Mouse (Mus musculus) thymus, adult 2 months (tissue): ENCODE results near the gene Gif.

Experiments used
- CTCF ChIP-seq: fragments of 200-500 bp; IDR thresholded peaks from 2 replicates; pipeline ENCODE4 v1.5.1; 2012; ENCODE audit warnings: mild to moderate bottlenecking, control low read depth, low read length, moderate library complexity, borderline replicate concordance; ENCODE audit not compliant: control insufficient read depth, poor library complexity, insufficient read depth; ENCODE audit errors: extremely low read depth
- POLR2A ChIP-seq: fragments of 200-500 bp; IDR thresholded peaks from 2 replicates; pipeline ENCODE4 v1.6.1; 2012; ENCODE audit warnings: mild to moderate bottlenecking, low read length, control low read depth, moderate library complexity; ENCODE audit not compliant: control insufficient read depth, poor library complexity, insufficient read depth; ENCODE audit errors: extremely low read depth

DNA sequence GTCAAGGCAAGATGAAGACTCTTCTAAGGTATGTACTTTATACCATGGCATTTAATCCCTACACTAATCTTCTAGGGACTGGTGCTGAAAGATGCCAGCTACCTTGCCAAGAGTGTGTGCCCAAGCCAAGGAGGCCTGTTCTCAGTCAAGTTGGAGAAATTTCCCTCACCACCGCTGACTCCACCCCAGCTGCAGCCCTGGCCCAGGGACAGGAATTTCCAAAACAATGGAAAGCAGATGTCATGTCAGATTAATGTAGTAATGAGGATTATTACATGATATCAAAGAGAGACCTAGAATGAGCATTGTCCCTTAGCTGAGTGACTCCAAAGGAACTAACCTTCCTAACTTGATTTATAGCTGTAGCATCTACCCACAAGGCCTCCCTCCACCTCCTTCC lies 63.5 kb downstream of the Gif start:
- TF ChIP-seq CTCF: no peak
- TF ChIP-seq POLR2A: no peak
